Mouse (Mus musculus): ENCODE measurements around the gene Slc25a21.

The Slc25a21 gene

GRCm38 (mm10) chr12:56717971-56718706, 479.1 kb downstream of the Slc25a21 start:
- no peak for DNase-seq

DNA sequence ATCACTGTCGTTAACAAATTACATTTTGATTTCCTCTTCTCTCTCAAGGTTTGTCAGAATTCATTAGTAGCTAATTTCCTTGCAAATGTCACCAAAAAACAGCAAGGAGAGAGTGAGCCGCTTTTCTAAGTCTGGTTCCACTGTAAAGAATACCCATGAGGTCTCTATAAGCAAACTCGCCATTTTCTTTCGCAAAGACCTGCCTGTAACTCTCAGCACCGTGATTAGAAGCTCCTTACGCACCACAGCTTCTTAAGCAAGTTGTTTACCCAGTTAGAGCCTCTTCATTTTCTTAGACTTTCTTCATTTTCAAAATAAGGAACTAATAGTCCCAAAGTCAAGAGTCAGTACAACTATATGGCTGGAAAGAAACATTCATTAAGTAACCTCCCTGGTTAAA, 496.3 kb downstream of the Slc25a21 start:
- no peak for DNase-seq

- no peak for DNase-seq
Measured at GRCm38 (mm10) chr12:56699915-56700900, 497.1 kb downstream of the Slc25a21 start.

GRCm38 (mm10) chr12:56699351-56699750, 497.9 kb downstream of the Slc25a21 start:
- no peak for DNase-seq

- DNase-seq = no peak
Measured at GRCm38 (mm10) chr12:56698191-56698980, 498.9 kb downstream of the Slc25a21 start.

GRCm38 (mm10) chr12:56697785-56698184, 499.5 kb downstream of the Slc25a21 start:
- no peak for DNase-seq

- no peak for DNase-seq
Measured at GRCm38 (mm10) chr12:56697011-56697740, 500.1 kb downstream of the Slc25a21 start.

GRCm38 (mm10) chr12:56696174-56697010, 500.9 kb downstream of the Slc25a21 start:
- DNase-seq = no peak

DNA sequence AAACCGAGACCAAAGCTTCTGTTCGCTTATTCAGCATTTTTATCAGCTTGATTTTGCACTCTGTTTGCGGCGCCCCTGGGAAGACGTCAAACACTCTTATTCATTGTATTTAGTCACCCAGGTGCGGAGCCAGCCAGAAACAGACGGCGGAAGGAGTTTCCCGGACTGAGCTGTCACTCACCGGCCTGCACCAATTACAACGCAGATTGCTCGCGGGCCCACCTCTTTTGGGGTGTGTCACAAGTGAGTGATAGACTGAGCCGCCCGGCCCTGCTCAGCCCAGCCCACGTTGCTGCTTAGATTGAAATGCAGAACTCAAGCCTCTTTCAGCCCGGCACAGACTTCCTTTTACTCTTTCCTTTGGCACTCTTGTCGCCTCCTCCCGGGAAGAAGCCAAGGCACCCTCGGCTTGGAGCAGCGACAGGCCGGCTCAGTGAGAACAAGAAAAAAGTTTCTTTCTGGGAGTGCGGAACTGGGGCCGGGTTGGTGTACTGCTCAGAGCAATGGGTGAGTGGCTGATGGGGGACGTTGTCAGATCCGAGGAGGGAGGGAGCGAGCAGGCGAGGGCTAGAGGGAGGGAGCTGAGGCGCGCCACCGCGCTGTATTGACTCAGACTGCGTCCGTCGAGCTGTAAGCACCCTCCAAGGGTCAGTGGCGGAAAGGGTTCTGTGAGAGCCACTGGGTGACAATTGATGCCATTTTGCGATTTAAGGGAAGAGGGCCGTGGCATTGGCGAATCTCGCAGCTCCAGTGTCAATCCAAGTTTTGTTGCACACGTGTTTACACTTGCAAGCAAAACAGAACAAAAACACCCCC, 501.7 kb downstream of the Slc25a21 start:
- peak; percentile 85 for DNase-seq

- DNase-seq = no peak
Measured at GRCm38 (mm10) chr12:56694936-56695335, 502.3 kb downstream of the Slc25a21 start.

DNA sequence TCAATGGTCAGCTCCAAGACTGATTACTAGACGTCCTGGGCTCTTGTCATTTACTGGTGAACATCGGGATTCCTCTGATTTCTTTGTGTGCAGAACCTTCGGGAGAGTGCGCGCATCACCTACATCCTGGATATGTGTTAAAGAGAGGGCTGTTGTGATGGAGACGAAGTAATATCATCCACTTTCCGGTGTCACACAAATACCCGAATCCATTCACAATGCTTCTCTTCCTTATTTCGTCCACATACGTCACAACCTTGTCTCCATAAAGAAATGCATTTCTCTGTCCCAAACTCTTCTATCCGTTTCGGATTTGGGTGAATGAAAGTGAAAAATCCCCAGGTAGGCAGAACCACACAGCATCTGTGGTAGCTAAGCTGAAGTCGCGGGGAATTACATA, 502.9 kb downstream of the Slc25a21 start:
- no peak for DNase-seq

DNA sequence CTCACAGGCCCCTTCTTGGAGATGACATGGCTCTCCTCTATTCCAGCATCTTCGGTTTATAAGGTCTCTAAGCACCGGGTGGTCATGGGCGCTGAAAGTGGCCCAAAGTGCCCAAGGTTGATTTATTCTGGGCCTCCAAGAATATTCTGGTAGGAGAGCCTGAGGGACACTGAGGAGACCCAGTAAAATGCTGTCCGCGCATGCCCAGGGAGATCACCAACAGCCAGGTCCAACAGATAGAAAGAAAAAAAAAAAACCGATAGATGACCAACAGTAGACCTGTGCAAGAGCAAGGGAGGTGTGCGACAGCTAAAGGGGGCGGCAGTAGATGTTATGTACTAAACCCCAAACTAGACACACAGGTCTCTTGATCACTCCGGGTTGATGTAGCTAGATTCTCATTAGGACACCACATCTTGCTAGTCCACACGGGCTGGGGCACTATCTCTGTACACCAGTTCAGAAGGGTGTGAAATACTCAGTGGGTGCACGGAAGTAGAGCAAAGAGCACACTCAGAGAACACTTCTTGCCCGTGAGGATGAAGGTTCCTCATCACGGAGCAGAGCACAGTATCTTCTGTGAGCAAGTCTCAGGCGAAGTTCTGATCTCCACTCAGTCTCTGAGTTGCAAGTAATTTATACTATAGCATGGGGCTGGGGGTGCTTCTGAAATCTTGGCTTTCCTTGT, 503.7 kb downstream of the Slc25a21 start:
- no peak for DNase-seq

DNA sequence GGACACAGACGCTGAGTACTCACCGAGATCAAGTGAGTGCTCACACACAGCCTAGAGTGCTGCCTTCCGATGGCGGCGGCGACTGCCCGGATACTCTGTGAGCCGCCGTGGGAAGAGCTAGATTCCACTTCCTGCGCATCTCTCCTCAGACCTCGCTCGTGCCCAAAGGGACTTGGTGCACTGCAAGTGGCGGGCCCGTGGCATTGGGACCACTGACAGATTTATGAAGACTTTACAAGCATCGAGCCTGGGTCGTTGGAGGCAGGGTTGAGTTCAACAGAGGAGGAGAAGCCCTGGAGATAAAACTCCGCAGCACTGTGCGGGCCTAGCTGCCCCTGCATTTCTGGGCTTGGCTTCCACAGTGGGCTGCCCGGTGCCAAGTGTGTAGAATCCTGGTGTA, 504.7 kb downstream of the Slc25a21 start:
- DNase-seq = no peak

GRCm38 (mm10) chr12:56691427-56692079, 505.7 kb downstream of the Slc25a21 start, which contains the start of gene Pax9:
TSS of gene Pax9 (plus strand) at chr12:56691767.
- no peak for DNase-seq

DNA sequence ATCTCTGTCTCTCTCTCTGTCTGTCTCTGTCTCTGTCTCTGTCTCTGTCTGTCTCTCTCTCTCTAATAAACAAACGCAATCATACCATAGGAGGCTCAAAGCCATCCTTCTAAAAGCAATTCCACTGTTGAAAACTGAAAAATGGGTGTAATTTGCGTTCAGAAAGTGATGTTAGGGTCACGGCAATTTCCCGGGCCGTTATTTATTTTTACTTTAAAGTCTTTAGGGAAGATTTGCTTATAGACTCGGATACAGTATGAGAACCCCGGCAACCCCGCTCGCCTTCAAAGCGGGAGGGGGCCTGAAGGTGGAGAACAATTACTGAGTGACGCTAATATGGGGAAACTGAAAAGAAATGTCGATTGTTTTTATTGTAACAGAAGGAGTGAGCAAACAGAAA, 506.3 kb downstream of the Slc25a21 start:
- DNase-seq = no peak

DNA sequence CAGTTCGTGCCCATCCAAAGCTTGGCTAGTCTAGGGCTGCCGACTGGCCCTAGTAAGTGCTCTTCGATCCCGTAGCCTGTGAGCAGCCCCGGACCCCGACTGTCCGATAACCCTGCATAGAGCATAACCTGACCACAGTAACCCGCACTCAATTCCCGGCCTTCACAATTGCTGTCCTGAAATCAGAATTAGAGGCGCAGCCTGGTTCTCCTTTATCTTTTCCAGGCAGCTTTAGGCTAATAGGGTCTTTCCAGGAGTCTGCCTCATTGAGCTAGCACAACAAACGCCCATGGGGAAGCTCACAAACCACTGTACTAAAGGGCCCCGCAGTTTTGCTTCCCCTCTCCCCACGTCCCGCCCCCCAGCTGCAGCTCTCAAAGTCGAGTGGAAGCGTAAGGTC, 506.9 kb downstream of the Slc25a21 start:
- no peak for DNase-seq

DNA sequence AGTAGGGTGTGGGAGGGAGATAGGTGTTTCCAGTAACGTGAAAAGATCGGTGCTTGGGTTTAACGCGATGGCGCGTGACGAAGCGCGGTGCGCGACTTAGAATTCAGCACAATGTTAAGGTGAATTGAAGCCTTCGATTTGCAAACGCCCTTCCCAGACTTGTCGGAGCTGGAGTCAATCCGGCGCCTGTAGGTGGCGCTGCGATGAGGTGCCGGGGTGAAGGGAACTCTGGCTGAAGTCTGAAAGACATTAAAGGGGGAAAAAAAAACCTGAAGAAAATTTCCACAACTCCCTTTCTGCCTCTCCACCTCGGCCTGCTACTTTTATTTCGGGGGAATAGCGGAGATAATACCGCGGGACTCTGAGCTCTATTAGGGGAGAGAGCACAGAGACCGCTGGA, 507.5 kb downstream of the Slc25a21 start:
- DNase-seq = peak; percentile 22

DNA sequence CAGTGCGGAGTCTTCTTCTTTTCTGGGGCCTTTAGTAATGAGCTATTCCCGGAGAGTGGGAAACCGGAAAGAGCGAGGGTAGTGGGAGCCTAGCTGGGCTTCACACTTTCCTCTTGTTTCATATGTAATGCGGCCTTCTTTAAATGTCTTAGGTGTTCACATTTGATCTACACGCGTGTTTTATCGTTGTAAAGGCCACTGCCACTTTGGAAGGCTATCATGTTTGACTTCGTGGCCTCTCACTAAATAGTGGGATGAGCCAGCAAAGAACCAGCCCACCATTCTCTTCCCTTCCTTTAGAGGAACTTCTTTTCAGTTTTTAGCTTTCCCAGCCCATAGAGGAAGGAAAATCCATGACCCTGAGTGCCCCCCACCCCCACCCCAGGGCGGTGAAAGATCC, 507.9 kb downstream of the Slc25a21 start:
- DNase-seq = no peak

GRCm38 (mm10) chr12:56688920-56689319, 508.4 kb downstream of the Slc25a21 start:
- no peak for DNase-seq

Data from lung, postnatal 36 days (tissue).